Mouse (Mus musculus) C2C12 (cell line): ENCODE results near the gene Pip5k1c.

ENCODE experiments used
- CEBPB ChIP-seq: IDR thresholded peaks from one replicate; pipeline ENCODE4 v1.6.1; 2011; ENCODE audit warnings: low read depth, mild to moderate bottlenecking, control low read depth, moderate library complexity
- CTCF ChIP-seq: IDR thresholded peaks from one replicate; pipeline ENCODE4 v1.5.1; 2011; ENCODE audit not compliant: control insufficient read depth, insufficient read depth, insufficient read length
- FOSL1 ChIP-seq: IDR thresholded peaks from one replicate; pipeline ENCODE4 v1.8.0; 2011; ENCODE audit warnings: mild to moderate bottlenecking, low read length; ENCODE audit not compliant: poor library complexity, insufficient read depth, severe bottlenecking
- MAX ChIP-seq: IDR thresholded peaks from one replicate; pipeline ENCODE4 v1.6.1; 2011; ENCODE audit warnings: mild to moderate bottlenecking, control low read depth
- MYOD1 ChIP-seq: IDR thresholded peaks from one replicate; pipeline ENCODE4 v1.6.1; 2011; ENCODE audit warnings: low read depth; ENCODE audit not compliant: control insufficient read depth, insufficient read length
- MYOG ChIP-seq: IDR thresholded peaks from one replicate; pipeline ENCODE4 v1.6.1; 2011; ENCODE audit not compliant: control insufficient read depth, insufficient read length; ENCODE audit errors: extremely low read depth
- USF1 ChIP-seq: IDR thresholded peaks from one replicate; pipeline ENCODE4 v1.6.1; 2011; ENCODE audit warnings: low read depth, mild to moderate bottlenecking, control low read depth, moderate library complexity

DNA sequence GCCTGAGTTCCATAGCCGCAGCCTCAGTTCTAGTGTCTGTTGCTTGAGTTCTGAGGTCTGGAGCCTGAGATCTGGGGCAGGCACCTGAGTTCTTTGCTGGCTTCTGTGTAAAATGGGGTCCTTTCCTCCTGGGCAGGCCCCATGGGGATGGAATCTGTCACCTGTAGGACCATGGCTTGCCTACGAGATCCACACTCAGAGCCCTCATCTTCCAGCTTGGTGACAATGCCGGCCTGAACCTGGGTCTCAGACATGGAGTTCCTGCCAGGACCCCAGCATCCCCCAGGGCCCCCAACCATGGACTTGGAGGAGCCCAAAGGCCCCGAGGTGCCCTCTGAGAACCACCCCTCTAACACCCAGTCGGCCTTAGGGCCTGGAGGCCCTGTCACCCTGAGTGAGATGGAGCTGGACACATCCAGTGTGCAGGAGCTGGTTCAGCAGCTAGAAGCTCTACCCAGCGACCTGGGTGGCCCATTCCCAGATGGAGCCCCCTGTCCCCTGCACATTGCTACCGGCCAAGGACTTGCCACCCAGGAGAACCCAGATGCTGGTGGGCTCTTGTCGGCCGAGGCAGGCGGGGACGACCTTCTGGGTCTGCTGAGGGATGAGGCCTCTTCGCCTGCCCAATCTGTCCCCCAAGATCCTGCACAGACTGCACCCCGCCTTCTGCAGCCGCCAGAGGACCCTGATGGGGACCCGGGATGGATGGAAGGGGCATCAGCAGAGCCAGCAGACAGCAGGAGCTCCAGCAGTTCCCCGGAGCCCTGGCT, 23.9 kb upstream of the Pip5k1c start:
- TF ChIP-seq MAX = no peak
- TF ChIP-seq CTCF = no peak
- no peak for TF ChIP-seq USF1
- TF ChIP-seq CEBPB = no peak
- no peak for TF ChIP-seq MYOG
- no peak for TF ChIP-seq FOSL1
- no peak for TF ChIP-seq MYOD1
